Mouse (Mus musculus): Measurements from ENCODE around the gene Gm8271. TPM values are rescaled to one million over a fixed set of nuclear protein-coding genes. Genes with fewer than 3 reads are reported as not detected.
"Not testable (repeated sequence)": the region's sequence is repeated elsewhere in the genome, so short reads cannot be mapped to it uniquely, and the experiment has no call there.

The Gm8271 gene
- polyA plus RNA-seq (2016; fragmentation: Nextera tagmentation; extraction: Ambion mirVana): not detected in 2 replicates

DNA sequence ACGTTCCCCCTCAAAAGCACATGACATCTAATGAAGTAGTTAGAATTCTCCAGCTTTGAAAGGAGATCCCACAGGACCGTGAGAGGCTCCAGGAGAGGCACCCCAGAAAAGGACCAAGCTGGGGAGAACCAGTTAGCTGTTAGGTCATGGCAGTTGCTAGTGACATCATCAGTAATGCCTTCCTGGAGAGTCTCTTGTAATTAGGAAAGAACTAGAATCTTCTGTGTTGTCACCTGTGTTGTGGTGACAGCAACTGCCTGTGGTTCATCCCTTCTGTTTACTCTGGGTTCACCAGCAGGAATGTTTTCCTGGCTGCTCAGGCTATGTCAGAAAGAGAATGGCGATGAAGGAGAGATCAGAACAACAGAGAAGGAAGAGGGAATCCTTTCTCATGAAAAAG is at the start of gene Gm8271:
Gene Gm8271 (plus strand): TSS at position 301 of the 400 bp plus-strand sequence.
- H3K4me3 ChIP-seq (replicated peaks); H3K36me3 ChIP-seq; H3K27ac ChIP-seq; H3K9me3 ChIP-seq; H3K9ac ChIP-seq (replicated peaks); H3K27me3 ChIP-seq; H3K4me1 ChIP-seq (replicated peaks); H3K4me2 ChIP-seq; ATAC-seq (ENCODE audit: insufficient number of reproducible peaks, insufficient read depth, low FRiP score, low TSS enrichment, low read depth): not testable (repeated sequence)
- WGBS: no CpG with 5 or more reads among the region's 3 CpGs

DNA sequence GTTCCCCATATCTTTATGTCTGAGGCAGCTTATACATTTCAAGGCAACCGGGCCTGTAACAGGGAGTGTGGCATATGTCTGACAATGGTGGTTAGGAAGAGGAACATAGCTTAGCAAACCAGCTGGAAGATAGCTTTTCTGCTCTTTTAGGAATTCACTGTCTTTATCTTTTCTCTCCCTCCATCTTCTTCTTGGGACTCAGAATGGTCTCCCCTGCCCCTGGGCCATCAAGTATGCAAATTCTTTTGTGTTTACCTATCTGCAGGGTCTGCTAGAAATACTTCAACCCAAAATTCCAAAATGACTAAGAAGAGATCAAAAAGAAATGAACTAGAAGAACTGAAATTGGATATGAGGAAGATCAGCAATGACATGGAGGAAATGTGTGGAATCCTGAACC is 21.4 kb upstream of the Gm8271 start, which contains the start of gene Gm3317:
Gene Gm3317 (plus strand): TSS at position 301 of the 400 bp plus-strand sequence.
- not testable (repeated sequence) for H3K36me3 ChIP-seq; H3K27me3 ChIP-seq; H3K9me3 ChIP-seq; H3K4me1 ChIP-seq (replicated peaks); H3K27ac ChIP-seq; H3K4me3 ChIP-seq (replicated peaks); H3K9ac ChIP-seq (replicated peaks); H3K4me2 ChIP-seq; ATAC-seq (ENCODE audit: insufficient number of reproducible peaks, insufficient read depth, low FRiP score, low TSS enrichment, low read depth)
- WGBS: no CpG with 5 or more reads among the region's 1 CpGs

Other genes with a start within 250 kb of the Gm8271 start
- gene Gm8297, start 201.9 kb upstream of the Gm8271 start, polyA plus RNA-seq (2016; fragmentation: Nextera tagmentation; extraction: Ambion mirVana): not detected in 2 replicates
- not detected in 2 replicates for gene Gm3298, start 169.9 kb upstream of the Gm8271 start, polyA plus RNA-seq (2016; fragmentation: Nextera tagmentation; extraction: Ambion mirVana)
- not detected in 2 replicates for gene 4930555G01Rik, start 135.2 kb upstream of the Gm8271 start, polyA plus RNA-seq (2016; fragmentation: Nextera tagmentation; extraction: Ambion mirVana)
- gene Gm8281, start 114.8 kb upstream of the Gm8271 start, polyA plus RNA-seq (2016; fragmentation: Nextera tagmentation; extraction: Ambion mirVana): 0.88 and 1.7 TPM in 2 replicates
- gene Gm8279, start 54.3 kb upstream of the Gm8271 start, polyA plus RNA-seq (2016; fragmentation: Nextera tagmentation; extraction: Ambion mirVana): not detected in 2 replicates
- not detected in 2 replicates for gene Gm3317, start 21.3 kb upstream of the Gm8271 start, polyA plus RNA-seq (2016; fragmentation: Nextera tagmentation; extraction: Ambion mirVana)
- gene Gm3526, start 74.8 kb downstream of the Gm8271 start, polyA plus RNA-seq (2016; fragmentation: Nextera tagmentation; extraction: Ambion mirVana): not detected in 2 replicates
- not detected in 2 replicates for gene Gm3542, start 149.1 kb downstream of the Gm8271 start, polyA plus RNA-seq (2016; fragmentation: Nextera tagmentation; extraction: Ambion mirVana)
- gene Gm3500, start 203.3 kb downstream of the Gm8271 start, polyA plus RNA-seq (2016; fragmentation: Nextera tagmentation; extraction: Ambion mirVana): 0.40 TPM in 1 of 2 replicates, not detected in the other

Data from limb, embryonic 12.5 days (tissue).